Mouse (Mus musculus) kidney, postnatal 10 days (tissue): Measurements from ENCODE around the gene Rnpepl1.

ENCODE experiments used
- DNase-seq: peaks from one replicate; pipeline ENCODE4 v3.0.0; 2021; ENCODE audit warnings: mixed read lengths

Rnpepl1 gene

GRCm38 (mm10) chr1:92907632-92908360 is 2.8 kb upstream of the Rnpepl1 start:
- DNase-seq: peak; percentile 11

- peak; percentile 8 for DNase-seq
Observed at GRCm38 (mm10) chr1:92908664-92909063, 1.9 kb upstream of the Rnpepl1 start.

- DNase-seq: peak; percentile 17
Observed at GRCm38 (mm10) chr1:92909068-92909467, 1.5 kb upstream of the Rnpepl1 start.

GRCm38 (mm10) chr1:92910925-92911720 is 540 bp downstream of the Rnpepl1 start:
- peak; percentile 79 for DNase-seq

- DNase-seq: no peak
Observed at GRCm38 (mm10) chr1:92911721-92912138, 1.1 kb downstream of the Rnpepl1 start.

- DNase-seq: peak; percentile 17
Observed at GRCm38 (mm10) chr1:92912286-92912685, 1.7 kb downstream of the Rnpepl1 start.

- peak; percentile 7 for DNase-seq
Observed at GRCm38 (mm10) chr1:92914239-92914638, 3.7 kb downstream of the Rnpepl1 start.

- peak; percentile 5 for DNase-seq
Observed at GRCm38 (mm10) chr1:92914993-92915392, 4.4 kb downstream of the Rnpepl1 start.

- no peak for DNase-seq
Observed at GRCm38 (mm10) chr1:92916725-92917124, 6.1 kb downstream of the Rnpepl1 start.

GRCm38 (mm10) chr1:92919151-92919550 is 8.6 kb downstream of the Rnpepl1 start:
- DNase-seq: no peak

- DNase-seq: peak; percentile 46
Observed at GRCm38 (mm10) chr1:92919775-92920174, 9.2 kb downstream of the Rnpepl1 start.

- no peak for DNase-seq
Observed at GRCm38 (mm10) chr1:92920474-92921200, 10.1 kb downstream of the Rnpepl1 start.

- no peak for DNase-seq
Observed at GRCm38 (mm10) chr1:92921496-92921895, 10.9 kb downstream of the Rnpepl1 start.

- DNase-seq: peak; percentile 54
Observed at GRCm38 (mm10) chr1:92930171-92930706, 19.7 kb downstream of the Rnpepl1 start.

GRCm38 (mm10) chr1:92933611-92934010 is 23.0 kb downstream of the Rnpepl1 start:
- DNase-seq: no peak

GRCm38 (mm10) chr1:92934182-92934827 is 23.7 kb downstream of the Rnpepl1 start, which contains the start of gene Capn10:
TSS of gene Capn10 (plus strand) at chr1:92934376.
- DNase-seq: peak; percentile 95

GRCm38 (mm10) chr1:92935054-92935962 is 24.7 kb downstream of the Rnpepl1 start:
- peak; percentile 77 for DNase-seq

GRCm38 (mm10) chr1:92935977-92936376 is 25.4 kb downstream of the Rnpepl1 start:
- no peak for DNase-seq

GRCm38 (mm10) chr1:92936467-92936866 is 25.9 kb downstream of the Rnpepl1 start:
- peak; percentile 27 for DNase-seq

GRCm38 (mm10) chr1:92937797-92938196 is 27.2 kb downstream of the Rnpepl1 start:
- no peak for DNase-seq

- no peak for DNase-seq
Observed at GRCm38 (mm10) chr1:92939746-92940145, 29.2 kb downstream of the Rnpepl1 start.
